Mouse (Mus musculus) spleen, postnatal 36 days (tissue): ENCODE results near the gene Gm10912.
"Not testable (repeated sequence)": the region's sequence is repeated elsewhere in the genome, so short reads cannot be mapped to it uniquely, and the experiment has no call there.

Experiments used
- DNase-seq, 2 experiments: peaks; one replicate each; pipeline ENCODE4 v3.0.0; 2022; ENCODE audit warnings: low spot score in 2 of 2, mixed read lengths in 1 of 2

The Gm10912 gene

DNA sequence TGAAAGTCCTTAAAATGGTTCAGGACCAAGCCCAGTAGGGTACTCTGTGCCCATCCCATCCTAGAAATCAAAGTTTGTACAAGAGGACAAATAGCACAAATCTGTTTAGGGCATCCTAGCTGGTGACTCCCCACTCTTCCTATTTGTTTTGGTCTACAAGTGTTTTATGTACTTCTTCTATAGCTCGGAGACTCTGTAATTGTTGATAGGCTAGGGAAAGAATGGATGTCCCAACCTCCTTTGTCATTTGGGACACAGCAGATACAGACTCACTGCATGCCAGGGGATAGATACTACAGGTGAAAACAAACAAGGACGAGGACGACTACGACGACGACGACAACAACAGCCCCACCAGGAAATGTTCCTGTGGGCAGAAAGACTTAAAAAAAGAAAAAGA, 2.8 kb downstream of the Gm10912 start, which contains the start of gene Gm10799:
Gene Gm10799, minus strand, starts transcription at position 101 of the 400 bp plus-strand sequence.
- not testable (repeated sequence) for DNase-seq

GRCm38 (mm10) chr2:104069704-104070185, 4.1 kb downstream of the Gm10912 start, which contains the start of gene Cd59b:
Cd59b (plus strand) TSS chr2:104069849.
- DNase-seq = peak; percentile 64 to 74

DNA sequence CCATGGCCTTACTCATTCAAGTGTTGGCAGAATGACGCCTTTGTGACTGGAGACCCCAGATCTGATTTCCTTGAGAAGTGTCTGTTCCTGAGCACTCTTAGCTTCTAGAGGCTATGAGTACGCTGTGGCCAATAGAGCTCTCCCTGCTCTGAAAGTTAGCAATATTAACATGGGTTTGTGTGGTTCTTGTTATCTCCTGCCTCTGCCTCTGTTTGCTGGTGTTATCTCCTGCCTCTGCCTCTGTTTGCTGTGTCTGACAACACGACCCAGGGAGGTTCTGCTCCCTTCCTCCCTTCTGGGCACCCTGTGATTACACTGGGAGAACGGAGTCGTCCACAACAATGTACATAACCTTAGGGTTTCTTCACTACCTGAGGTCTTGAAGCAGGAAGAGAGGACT, 12.7 kb downstream of the Gm10912 start:
- peak in 1 of 2 experiments; percentile 21 for DNase-seq

DNA sequence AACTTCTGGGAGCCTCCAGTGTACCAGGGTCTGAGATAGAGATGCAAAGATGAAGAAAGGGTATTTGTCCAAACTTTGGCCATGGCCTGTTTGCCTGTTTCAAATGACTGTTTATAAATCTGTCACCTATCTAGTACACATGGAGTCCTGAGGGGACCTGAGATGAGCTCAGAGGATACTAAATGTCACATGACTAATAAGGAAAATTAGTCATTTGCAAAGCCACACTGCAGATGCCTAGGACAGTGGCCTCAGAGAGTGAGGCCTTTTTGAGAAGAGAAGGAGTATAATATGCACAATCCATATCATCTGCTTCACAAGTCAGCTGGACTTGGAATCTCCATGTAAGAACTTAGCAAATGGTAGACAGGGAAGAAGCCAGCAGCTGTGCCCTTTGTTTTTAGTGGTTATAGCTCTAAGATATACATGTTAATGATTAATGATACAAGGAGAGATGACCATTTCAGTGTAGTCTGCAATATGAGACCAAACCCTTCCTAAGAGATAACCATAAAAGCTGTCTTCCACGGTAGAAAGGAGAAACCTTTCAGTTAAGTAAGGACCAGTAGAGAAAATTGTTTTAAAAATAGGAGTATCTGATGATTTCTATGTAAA, 15.9 kb downstream of the Gm10912 start:
- not testable (repeated sequence) for DNase-seq

GRCm38 (mm10) chr2:104082474-104082873, 16.8 kb downstream of the Gm10912 start:
- no peak for DNase-seq

- not testable (repeated sequence) for DNase-seq
Observed at GRCm38 (mm10) chr2:104084027-104084426, 18.4 kb downstream of the Gm10912 start.

DNA sequence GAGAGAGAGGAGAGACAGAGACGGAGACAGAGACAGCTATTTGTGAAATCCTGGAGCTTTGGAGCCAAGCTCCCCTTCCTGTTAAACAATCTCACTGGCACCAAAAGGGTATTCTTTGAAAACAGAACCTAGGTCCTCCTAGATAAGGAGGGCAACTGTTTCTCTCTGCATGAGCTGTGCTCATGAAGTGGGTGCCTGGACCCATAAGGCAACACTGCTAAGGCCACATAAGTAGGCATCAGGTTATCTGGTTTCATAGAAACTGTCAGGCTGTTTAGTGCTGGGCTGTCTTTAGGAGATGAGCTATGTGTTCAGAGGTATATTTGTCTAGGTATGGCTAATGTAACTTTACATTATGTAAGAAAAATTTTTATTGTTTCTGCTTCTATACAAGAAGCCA, 21.9 kb downstream of the Gm10912 start:
- not testable (repeated sequence) for DNase-seq

DNA sequence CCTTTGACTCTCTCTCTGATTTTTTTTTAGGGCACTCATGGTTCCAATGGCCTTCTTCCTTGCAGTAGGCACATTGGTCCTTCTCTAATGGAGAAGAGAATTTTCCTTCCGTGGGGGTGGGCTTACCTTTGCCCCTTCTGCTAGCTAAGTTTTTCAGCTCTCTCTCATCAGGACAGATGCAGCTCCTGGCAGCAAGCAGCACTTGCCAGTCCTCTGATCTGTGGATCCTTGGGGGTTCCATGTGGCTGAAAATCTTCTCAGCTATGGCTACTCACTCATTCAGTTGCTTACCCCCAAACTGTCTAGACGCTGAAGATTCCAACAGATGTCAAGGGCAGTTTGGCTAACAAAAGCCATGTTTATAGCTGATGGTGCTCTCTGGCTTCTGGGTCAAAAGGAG, 27.7 kb downstream of the Gm10912 start:
- no peak for DNase-seq

DNA sequence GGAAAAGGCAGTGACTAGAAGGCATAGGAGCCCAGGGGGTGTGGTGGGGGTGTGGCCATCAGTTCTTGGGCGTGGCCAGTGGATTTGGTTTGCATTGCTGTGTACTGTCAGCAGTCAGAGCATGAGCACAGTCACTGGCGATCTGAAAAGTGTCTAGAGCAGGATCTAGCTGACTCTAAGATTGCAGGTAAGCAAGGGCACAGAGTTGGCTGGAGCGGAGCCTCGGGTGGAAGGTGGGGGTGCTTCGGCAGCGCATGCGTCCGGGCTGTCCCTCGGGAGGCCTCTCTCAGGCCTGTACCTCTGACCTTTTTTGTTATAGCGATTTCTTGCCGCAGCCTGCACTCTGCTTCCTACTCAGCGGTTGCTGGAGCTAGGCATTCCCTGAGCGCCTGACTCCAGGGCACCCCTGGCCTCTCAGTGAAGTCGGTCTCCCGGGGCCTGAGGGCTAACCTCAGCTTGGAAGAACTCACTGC, 30.2 kb downstream of the Gm10912 start, which contains the start of gene Cd59a:
Gene Cd59a, plus strand, starts transcription at position 61 of the 473 bp plus-strand sequence.
- DNase-seq = peak; percentile 67 to 79

DNA sequence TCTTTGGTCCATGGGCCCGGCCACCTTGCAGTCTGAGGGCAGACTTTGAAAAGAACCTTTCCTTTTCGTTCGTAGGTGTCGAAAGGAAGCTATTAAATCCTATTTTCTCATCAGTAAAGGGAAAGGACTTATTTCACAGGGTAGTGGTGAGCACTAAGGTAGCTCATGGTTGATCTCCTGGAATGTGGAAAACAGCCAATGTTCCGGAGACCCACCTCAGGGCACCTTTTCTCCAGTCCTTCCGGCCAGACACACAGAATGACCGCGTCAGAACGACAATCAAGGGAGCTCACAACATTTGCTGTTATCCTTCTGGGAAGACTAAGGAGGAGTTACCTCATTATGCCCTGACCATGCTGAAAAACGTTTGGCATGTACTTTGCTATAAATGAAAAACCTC, 30.6 kb downstream of the Gm10912 start:
- DNase-seq = no peak

GRCm38 (mm10) chr2:104096796-104097195, 31.2 kb downstream of the Gm10912 start:
- not testable (repeated sequence) for DNase-seq

DNA sequence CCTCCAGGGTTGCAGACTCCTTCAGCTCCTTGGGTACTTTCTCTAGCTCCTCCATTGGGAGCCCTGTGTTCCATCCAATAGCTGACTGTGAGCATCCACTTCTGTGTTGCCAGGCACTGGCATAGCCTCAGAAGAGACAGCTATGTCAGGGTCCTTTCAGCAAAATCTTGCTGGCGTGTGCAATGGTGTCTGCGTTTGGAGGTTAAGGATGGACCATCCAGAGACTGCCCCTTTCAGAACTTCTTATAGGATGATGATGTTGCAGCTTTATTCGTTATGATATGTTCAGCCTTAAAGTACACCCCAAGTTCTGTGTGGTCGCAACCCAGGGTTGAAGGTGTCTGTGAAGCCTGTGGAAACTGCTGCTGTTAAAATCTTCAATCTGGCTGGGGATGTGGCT, 31.8 kb downstream of the Gm10912 start:
- DNase-seq = not testable (repeated sequence)

DNA sequence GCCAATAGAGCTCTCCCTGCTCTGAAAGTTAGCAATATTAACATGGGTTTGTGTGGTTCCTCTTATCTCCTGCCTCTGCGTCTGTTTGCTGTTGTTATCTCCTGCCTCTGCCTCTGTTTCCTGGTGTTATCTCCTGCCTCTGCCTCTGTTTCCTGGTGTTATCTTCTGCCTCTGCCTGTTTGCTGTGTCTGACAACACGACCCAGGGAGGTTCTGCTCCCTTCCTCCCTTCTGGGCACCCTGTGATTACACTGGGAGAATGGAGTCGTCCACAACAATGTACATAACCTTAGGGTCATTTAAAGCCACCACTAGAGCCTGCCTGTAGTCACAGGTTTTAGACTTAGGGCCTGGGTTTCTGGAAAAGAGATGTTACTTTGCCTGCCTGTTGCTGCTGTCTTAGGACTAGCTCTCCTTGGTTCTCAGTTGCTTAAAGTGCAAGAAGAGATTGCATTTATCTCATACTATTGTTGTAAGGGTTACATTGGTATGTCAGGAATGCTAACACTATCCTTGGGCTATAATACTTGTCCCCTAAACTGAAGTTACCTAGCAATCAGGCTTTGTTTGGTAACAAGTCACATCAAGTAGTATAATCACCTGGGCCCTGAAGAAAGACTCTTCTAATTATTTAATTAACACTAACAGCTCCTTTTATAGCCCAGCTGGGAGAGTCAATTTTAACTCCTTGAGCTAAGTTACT, 33.1 kb downstream of the Gm10912 start:
- peak; percentile 23 to 33 for DNase-seq

- DNase-seq = no peak
Observed at GRCm38 (mm10) chr2:104099231-104099585, 33.6 kb downstream of the Gm10912 start.

DNA sequence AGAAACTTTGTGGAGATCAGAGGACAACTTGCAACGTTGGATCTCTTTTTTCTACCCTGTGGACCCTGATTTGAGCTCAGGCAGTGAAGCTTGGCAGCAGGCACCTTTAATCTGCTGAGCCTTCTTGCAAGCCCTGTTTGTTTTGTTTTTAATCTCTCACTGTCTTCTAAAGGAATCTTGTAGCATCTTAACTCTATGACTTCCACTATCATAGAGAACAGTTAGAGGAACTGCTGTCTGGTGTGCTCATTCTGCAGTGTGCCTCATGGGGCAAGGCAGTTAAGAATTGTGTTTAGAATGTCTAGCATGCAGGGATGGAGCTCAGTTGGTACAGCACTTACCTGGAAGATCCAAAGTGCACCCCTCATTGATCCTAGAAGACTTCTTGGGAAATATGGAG, 34.3 kb downstream of the Gm10912 start:
- no peak for DNase-seq

DNA sequence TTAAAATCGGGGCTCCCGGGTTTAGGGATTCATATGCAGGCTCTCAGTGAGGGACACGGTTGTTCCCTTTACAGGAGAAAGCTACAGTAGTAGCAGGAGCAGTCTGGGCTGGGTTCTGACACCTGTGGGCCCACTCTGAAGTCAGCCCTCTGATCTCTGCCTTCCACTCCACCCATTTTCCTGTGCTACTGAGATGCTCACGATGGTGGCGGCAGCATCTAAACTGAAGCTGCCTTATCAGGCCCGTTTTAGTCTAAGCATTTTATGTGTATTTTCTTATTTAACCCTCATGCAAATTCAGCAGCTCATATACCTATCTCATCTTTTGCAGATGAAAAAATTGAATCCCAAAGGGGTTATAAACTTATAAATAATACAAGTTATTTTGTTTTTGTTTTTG, 39.2 kb downstream of the Gm10912 start:
- DNase-seq = no peak

DNA sequence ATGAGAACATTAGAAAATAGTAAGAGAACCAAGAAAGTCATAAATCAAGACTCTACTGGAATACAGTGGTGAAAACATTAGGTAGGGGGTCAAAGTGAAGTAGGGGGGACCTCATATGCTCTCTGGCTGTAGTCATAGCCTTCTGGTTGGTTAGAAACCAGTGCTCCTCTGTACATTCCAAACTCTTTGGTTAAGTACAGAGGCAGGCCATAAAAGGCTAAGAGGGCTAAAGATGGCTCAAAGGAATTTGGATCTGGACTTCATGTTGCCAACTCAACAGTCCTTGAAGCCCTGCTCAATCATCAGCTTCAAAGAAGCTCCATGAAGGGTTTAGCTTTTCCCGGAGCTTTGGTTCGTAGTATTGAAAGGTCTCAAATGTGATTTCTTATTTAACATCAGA, 43.4 kb downstream of the Gm10912 start:
- DNase-seq = not testable (repeated sequence)

DNA sequence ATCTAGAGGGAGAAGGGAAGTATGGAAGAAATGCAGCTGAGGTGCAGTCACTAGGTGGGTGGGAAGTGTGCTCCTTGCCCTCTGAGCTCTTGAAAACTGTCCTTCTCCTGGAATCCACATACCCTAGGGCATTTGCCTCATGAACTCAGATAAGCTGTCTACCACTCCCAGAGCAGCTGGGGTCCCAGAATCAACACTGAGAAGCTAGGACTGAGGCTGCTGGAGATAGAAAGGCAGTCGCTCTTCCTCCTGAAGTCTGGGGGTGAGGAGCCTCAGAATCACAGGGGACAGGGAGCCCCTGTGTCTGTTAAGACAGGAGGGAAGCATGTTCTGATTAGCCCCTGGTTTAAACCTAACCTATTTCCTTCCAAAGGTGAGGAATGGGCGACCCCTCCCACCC, 43.9 kb downstream of the Gm10912 start:
- no peak for DNase-seq

- DNase-seq = no peak
Observed at GRCm38 (mm10) chr2:104110031-104110430, 44.4 kb downstream of the Gm10912 start.

DNA sequence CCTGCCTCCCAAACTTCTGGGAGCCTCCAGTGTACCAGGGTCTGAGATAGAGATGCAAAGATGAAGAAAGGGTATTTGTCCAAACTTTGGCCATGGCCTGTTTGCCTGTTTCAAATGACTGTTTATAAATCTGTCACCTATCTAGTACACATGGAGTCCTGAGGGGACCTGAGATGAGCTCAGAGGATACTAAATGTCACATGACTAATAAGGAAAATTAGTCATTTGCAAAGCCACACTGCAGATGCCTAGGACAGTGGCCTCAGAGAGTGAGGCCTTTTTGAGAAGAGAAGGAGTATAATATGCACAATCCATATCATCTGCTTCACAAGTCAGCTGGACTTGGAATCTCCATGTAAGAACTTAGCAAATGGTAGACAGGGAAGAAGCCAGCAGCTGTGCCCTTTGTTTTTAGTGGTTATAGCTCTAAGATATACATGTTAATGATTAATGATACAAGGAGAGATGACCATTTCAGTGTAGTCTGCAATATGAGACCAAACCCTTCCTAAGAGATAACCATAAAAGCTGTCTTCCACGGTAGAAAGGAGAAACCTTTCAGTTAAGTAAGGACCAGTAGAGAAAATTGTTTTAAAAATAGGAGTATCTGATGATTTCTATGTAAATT, 45.7 kb downstream of the Gm10912 start:
- not testable (repeated sequence) for DNase-seq

GRCm38 (mm10) chr2:104113563-104113962, 47.9 kb downstream of the Gm10912 start:
- not testable (repeated sequence) for DNase-seq

DNA sequence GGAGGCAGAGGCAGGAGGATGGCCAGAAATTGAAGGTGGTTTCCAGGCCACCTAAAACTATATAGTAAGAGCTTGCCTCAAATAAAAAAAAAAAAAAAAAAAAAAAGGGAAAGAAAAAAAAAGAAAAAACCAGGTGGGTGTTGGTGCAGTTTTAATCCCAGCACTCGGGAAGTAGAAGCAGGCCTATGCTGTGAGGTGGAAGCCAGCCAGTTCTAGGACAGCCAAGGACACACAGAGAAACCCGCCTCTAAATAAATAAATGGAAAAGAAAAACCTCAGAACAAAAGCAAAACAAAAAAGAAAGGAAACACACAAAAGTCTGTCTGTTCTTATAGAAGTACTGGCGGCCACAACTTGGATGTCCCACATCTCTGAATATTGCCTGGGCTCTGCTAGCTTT, 49.3 kb downstream of the Gm10912 start:
- no peak for DNase-seq
